Mouse (Mus musculus): ENCODE results near the gene Oxsr1.
A peak's percentile ranks its signal among the peaks of the same experiment; 100 is the strongest.

DNA sequence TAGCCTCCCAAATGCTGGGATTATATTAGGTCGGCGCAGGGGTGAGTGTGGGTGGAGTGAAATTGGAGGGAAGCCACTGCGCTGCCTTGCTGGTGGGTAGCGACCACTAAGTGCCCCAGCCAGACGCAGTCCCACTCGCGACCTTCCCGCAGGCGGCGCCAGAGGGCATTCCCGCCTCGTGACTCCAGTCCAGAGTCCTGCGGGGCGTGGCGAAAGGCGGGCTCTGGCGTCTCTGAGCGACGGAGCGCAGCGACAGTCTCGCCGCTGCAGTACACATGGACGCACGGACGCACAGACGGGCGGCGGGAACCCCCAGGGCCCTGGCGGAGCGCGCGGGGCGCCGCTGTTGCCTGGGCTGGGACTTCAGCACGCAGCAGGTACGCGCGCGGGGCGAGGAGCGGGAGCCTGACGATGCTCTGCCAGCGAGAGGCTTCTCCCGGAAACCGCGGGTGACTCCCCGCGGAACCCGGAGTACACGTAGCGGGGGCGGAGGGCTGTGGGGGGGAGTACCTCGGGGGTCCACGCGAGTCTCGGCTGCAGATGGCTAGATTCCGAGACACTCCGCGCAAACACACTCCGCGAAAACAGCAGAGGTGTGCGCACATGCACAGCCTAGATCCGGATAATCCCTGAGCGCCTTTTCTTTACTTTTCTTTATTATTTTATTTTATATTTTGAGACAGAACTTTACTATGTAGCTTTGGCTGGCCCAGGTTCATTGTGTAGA lies 35.3 kb upstream of the Oxsr1 start, which contains the start of gene Xylb:
- TF ChIP-seq CTCF (IDR thresholded peaks at IDR 0.05; ENCODE audit: control insufficient read depth, insufficient read depth, insufficient replicate concordance, low read depth, low read length) (peak; percentile 67; the same call in 1 of the 2 replicates), POLR2A (IDR thresholded peaks at IDR 0.05; ENCODE audit: control insufficient read depth, low read depth, low read length) (peak; percentile 51)

All from testis, adult 2 months (tissue).